In the genomic region with DNA sequence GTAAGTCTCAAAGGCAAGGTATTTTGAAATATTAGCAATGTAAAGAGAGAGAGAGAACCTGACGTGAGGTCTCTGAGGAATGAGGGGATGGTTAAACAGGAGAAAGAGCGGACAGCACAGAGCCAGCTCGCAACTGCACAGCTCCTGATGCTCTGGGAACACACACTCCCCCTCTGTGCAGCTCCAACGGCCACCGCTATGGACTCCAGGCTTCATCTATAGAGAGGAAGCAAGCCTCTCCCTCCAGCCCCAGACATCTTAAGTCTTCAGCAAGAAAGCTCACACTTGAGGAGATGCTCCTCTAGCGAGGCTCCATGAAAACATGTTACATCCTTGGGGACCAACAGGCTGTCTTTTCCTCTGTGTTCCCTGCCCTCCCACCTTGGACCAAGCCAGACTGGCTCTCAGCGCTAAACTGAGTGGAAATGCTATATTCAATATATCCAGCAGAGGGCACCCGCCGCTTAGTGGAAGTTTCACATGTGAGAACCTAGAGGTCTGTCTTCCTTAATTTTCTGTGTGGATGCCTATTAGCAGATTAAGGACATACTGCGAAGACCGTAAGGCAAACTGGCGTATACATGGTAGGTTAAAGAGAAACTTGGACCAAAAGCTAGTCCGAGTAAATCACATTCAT, we compare ENCODE assay signal across 9 mouse cellular contexts. TPM values are rescaled to one million over a fixed set of nuclear protein-coding genes. Genes with fewer than 3 reads are reported as not detected.
DNase-seq lines count a peak whose midpoint lies in the region; ATAC-seq lines count a peak whose summit lies in the region.
"Had no signal": no experiment of that assay in that cellular context is flagged by ENCODE, and none has a peak within 500 bp of the region (broad histone marks: within the 10 kb centered on the region; RNA-seq: fewer than 3 reads in every experiment).

No protein-coding gene starts in this region.

- no peaks in the 10 kb centered on the region for H3K4me1 ChIP-seq in hindbrain, embryonic 16.5 days (ENCODE audit: control insufficient read depth, insufficient read depth, low read depth, low read length)

- peaks cover 58% of the 10 kb centered on the region for H3K36me3 ChIP-seq in hindbrain, embryonic 16.5 days (ENCODE audit: control insufficient read depth, insufficient read depth, low read length)

- H3K9me3 ChIP-seq in hindbrain, embryonic 16.5 days (ENCODE audit: control insufficient read depth, low read length) = no peaks in the 10 kb centered on the region

- no peaks in the 10 kb centered on the region for H3K27me3 ChIP-seq in hindbrain, embryonic 16.5 days (replicated peaks; ENCODE audit: control insufficient read depth, insufficient read depth, low read length)

- H3K27ac ChIP-seq in hindbrain, embryonic 16.5 days (ENCODE audit: low read depth, low read length) = no peak overlapping the region

- peak; percentile 75 for DNase-seq in ZHBTc4 (ENCODE audit: low read depth, low spot score)
- DNase-seq in cerebellum, adult 8-10 months = peak; percentile 87
- peak; percentile 61 to 85 for DNase-seq in layer of hippocampus, postnatal 25 days (ENCODE audit: extremely low spot score in 1 of 2, low spot score in 1 of 2)
- peak; percentile 74 for DNase-seq in right cerebral cortex, adult 18-20 months
- DNase-seq in urinary bladder, postnatal 36 days (ENCODE audit: low spot score in 2 of 2) = peak; percentile 68 to 73

- H3K9ac ChIP-seq in hindbrain, embryonic 16.5 days (ENCODE audit: low read depth, low read length) = no peak overlapping the region

- peak; percentile 66; the same call in 1 of the 2 replicates for ATAC-seq in frontal cortex, adult (ENCODE audit: low TSS enrichment)
- ATAC-seq in hindbrain, embryonic 16.5 days = peak; percentile 73
- peak; percentile 64 for ATAC-seq in megakaryocyte progenitor cell, adult 5-6 weeks (replicated peaks; ENCODE audit: poor library complexity)

- 55% methylated on average over 13 of the region's 13 CpGs for WGBS in hindbrain, embryonic 16.5 days

- no peak overlapping the region for H3K4me2 ChIP-seq in hindbrain, embryonic 16.5 days (ENCODE audit: low read length)

- H3K4me3 ChIP-seq in hindbrain, embryonic 16.5 days (ENCODE audit: low read length) = no peak overlapping the region

RNA-seq across cellular contexts. Expression of gene Vamp3, which starts 15.5 kb away (rescaled TPM):
- polyA plus RNA-seq in hindbrain, embryonic 16.5 days (2015; fragmentation: Nextera tagmentation; extraction: Ambion mirVana) = 54.6 and 55.7 TPM in 2 replicates
- total RNA-seq in layer of hippocampus, postnatal 25 days (2021) = 10 to 100 TPM; 35.0 to 35.1 TPM
- total RNA-seq in megakaryocyte progenitor cell, adult 5-6 weeks (2015) = 116 and 129 TPM in 2 replicates
- 65.7 and 72.9 TPM in 2 replicates for total RNA-seq in megakaryocyte progenitor cell, adult 5-6 weeks (2017)

RNA-seq across cellular contexts. Expression of gene Gm13090, which starts 16.1 kb away (rescaled TPM):
- polyA plus RNA-seq in hindbrain, embryonic 16.5 days (2015; fragmentation: Nextera tagmentation; extraction: Ambion mirVana) = not detected in 2 replicates
- total RNA-seq in layer of hippocampus, postnatal 25 days (2021) = not detected
- total RNA-seq in megakaryocyte progenitor cell, adult 5-6 weeks (2015) = not detected in 2 replicates
- total RNA-seq in megakaryocyte progenitor cell, adult 5-6 weeks (2017) = not detected in 2 replicates
- polyA plus RNA-seq: large intestine, adult 2 months had no signal

RNA-seq across cellular contexts. Expression of gene Per3, which starts 28.8 kb away (rescaled TPM):
- 4.0 and 4.1 TPM in 2 replicates for polyA plus RNA-seq in hindbrain, embryonic 16.5 days (2015; fragmentation: Nextera tagmentation; extraction: Ambion mirVana)
- total RNA-seq in layer of hippocampus, postnatal 25 days (2021) = 10 to 100 TPM; 26.7 to 26.8 TPM
- total RNA-seq in megakaryocyte progenitor cell, adult 5-6 weeks (2015) = 8.7 and 12.5 TPM in 2 replicates
- 10.4 and 11.6 TPM in 2 replicates for total RNA-seq in megakaryocyte progenitor cell, adult 5-6 weeks (2017)
